Mouse (Mus musculus): ENCODE data around the gene Zfp113.

DNA sequence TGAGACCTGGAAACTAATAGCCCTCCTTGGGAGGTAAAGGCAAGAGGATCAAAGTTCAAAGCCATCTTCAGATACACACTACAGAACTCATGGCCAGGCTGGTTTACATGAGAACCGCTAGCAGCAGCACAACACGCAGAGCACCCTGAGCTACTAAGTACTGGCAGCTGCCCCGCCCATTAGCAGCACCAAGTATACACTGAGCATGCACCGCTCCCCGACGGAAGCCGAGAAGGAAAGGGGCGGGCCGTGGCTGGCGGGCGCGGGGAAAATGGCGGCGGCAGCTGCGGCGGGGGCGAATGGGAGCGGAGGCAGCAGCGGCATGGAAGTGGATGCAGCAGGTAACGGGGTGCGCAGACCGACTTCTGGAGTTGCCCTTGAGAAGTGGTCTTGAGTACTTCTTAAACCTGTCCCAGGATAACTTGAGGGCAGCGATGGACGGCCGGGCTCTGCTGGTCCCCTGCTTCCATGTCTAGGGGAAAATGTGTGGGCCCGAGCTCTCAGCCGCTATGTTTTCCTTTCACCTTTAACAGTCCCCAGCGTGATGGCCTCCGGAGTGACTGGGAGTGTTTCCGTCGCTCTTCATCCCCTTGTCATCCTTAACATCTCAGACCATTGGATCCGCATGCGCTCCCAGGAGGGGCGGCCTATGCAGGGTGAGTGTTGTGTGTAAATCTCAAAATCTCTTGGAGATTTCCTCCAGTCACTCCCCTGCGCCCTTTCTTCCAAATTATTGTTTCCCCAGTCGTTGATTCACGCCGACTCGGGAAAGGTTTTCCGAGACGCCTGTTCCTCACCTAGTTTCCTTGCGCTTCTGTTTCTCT is 5.5 kb upstream of the Zfp113 start, which contains the start of gene Cops6:
- no peak for TF ChIP-seq CTCF (IDR thresholded peaks at IDR 0.05; ENCODE audit: low read depth, low read length)
- TF ChIP-seq GATA1 (IDR thresholded peaks at IDR 0.05; ENCODE audit: borderline replicate concordance, low read length) = no peak
- no peak for TF ChIP-seq GATA2 (IDR thresholded peaks at IDR 0.05; ENCODE audit: borderline replicate concordance, low read depth, low read length)
- no peak for TF ChIP-seq TAL1 (conservative IDR thresholded peaks at IDR 0.05; ENCODE audit: low read depth, low read length)

Measured in G1E (cell line).